In the genomic region with DNA sequence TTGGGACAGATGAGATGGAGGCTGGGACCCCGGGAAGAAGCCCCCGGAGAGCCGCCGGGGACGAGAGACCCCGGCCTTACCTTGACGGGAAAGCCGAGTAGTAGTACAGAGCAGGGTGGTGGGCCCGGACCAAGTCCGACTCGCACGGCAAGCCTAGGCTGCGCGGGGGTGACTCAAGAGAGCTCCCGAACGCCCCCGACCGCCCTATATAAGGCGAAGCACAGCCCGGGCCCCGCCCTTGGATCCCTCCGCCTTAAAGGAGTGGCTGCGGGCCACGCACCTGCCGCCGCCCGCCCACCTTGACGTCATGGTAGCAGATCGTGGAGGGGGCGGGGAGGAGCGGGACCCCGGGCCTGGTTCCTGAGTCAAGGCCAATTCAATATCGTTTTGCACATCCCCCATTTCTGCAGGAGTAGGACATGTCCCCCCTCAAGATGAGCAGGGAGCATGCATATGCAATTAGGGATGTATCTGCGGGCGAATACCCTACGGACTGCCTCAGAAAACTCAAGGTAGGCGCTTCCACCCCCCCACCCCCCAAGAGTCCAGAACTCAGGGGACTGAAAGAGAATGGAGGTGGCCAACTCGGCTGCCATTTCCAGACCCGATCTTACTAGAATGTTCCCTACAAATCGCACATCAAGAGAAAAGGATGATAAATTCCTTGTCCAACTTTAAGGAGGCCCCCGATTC, we compare ENCODE assay signal across 8 mouse cellular contexts. TPM values are rescaled to one million over a fixed set of nuclear protein-coding genes. Genes with fewer than 3 reads are reported as not detected.
DNase-seq lines count a peak whose midpoint lies in the region; ATAC-seq lines count a peak whose summit lies in the region.

A gene (minus strand): TSS at position 185 of the 693 bp plus-strand sequence.

- H3K4me3 ChIP-seq in heart, embryonic 13.5 days = peak within 1 kb of the TSS; percentile 100
- H3K4me3 ChIP-seq in liver, embryonic 12.5 days = peak within 1 kb of the TSS; percentile 94
- H3K4me3 ChIP-seq in stomach, embryonic 15.5 days (replicated peaks) = peak within 1 kb of the TSS; percentile 99

- peaks cover 40% of the 10 kb centered on the region for H3K36me3 ChIP-seq in heart, embryonic 13.5 days
- H3K36me3 ChIP-seq in liver, embryonic 12.5 days = peaks cover 42% of the 10 kb centered on the region
- H3K36me3 ChIP-seq in stomach, embryonic 15.5 days = peaks cover 36% of the 10 kb centered on the region

- H3K27me3 ChIP-seq in heart, embryonic 13.5 days (replicated peaks) = no peaks in the 10 kb centered on the region
- no peaks in the 10 kb centered on the region for H3K27me3 ChIP-seq in liver, embryonic 12.5 days (replicated peaks)
- no peaks in the 10 kb centered on the region for H3K27me3 ChIP-seq in stomach, embryonic 15.5 days (replicated peaks)

- peak within 1 kb of the TSS; percentile 100 for H3K9ac ChIP-seq in heart, embryonic 13.5 days
- peak within 1 kb of the TSS; percentile 99 for H3K9ac ChIP-seq in liver, embryonic 12.5 days
- peak within 1 kb of the TSS; percentile 100 for H3K9ac ChIP-seq in stomach, embryonic 15.5 days

- peaks cover 60% of the 10 kb centered on the region for H3K4me1 ChIP-seq in heart, embryonic 13.5 days
- peaks cover 57% of the 10 kb centered on the region for H3K4me1 ChIP-seq in liver, embryonic 12.5 days
- H3K4me1 ChIP-seq in stomach, embryonic 15.5 days = peaks cover 37% of the 10 kb centered on the region

- WGBS in heart, embryonic 13.5 days = under 1% methylated on average over 41 of the region's 41 CpGs
- WGBS in liver, embryonic 12.5 days (ENCODE audit: insufficient replicate concordance) = 1% methylated on average over 41 of the region's 41 CpGs
- under 1% methylated on average over 41 of the region's 41 CpGs for WGBS in stomach, embryonic 15.5 days

- peak within 1 kb of the TSS; percentile 87 for H3K4me2 ChIP-seq in heart, embryonic 13.5 days
- H3K4me2 ChIP-seq in liver, embryonic 12.5 days = peak within 1 kb of the TSS; percentile 98
- H3K4me2 ChIP-seq in stomach, embryonic 15.5 days = peak within 1 kb of the TSS; percentile 84

- peak; percentile 83 for ATAC-seq in erythroid progenitor cell, adult 5-6 weeks (replicated peaks; ENCODE audit: low FRiP score, poor library complexity, severe bottlenecking)
- ATAC-seq in heart, embryonic 13.5 days (ENCODE audit: extremely low read depth, insufficient number of reproducible peaks, low FRiP score, low TSS enrichment) = peak; percentile 82
- peak; percentile 80 for ATAC-seq in liver, embryonic 12.5 days
- peak; percentile 77 for ATAC-seq in stomach, embryonic 15.5 days (ENCODE audit: insufficient read depth, low FRiP score, low read depth)

- H3K27ac ChIP-seq in heart, embryonic 13.5 days (replicated peaks) = peak within 1 kb of the TSS; percentile 99
- H3K27ac ChIP-seq in liver, embryonic 12.5 days = peak within 1 kb of the TSS; percentile 96
- peak within 1 kb of the TSS; percentile 99 for H3K27ac ChIP-seq in stomach, embryonic 15.5 days

- DNase-seq in CD4-positive helper T cell, adult 2 months (ENCODE audit: low read depth, low spot score) = peak; percentile 99
- DNase-seq in brain, embryonic 18.5 days (ENCODE audit: low read depth, low spot score) = peak; percentile 95
- peak; percentile 100 for DNase-seq in kidney, postnatal 10 days
- DNase-seq in natural killer cell, adult 2 months (ENCODE audit: low spot score in 2 of 2) = peak; percentile 97 to 98

- no peaks in the 10 kb centered on the region for H3K9me3 ChIP-seq in heart, embryonic 13.5 days
- H3K9me3 ChIP-seq in liver, embryonic 12.5 days (replicated peaks) = no peaks in the 10 kb centered on the region
- H3K9me3 ChIP-seq in stomach, embryonic 15.5 days = no peaks in the 10 kb centered on the region

RNA-seq across cellular contexts. Expression of the gene that starts here (rescaled TPM):
- 200 and 204 TPM in 2 replicates for total RNA-seq in erythroid progenitor cell, adult 5-6 weeks (2015; ENCODE audit: low replicate concordance)
- total RNA-seq in erythroid progenitor cell, adult 5-6 weeks (2017; ENCODE audit: low replicate concordance) = 235 and 237 TPM in 2 replicates
- polyA plus RNA-seq in heart, embryonic 13.5 days (2015; fragmentation: Nextera tagmentation; extraction: Ambion mirVana) = 1,372 and 1,500 TPM in 2 replicates
- 1,007 and 1,098 TPM in 2 replicates for polyA plus RNA-seq in liver, embryonic 12.5 days (2016; fragmentation: Nextera tagmentation; extraction: Ambion mirVana)
- 1,532 and 1,551 TPM in 2 replicates for polyA plus RNA-seq in stomach, embryonic 15.5 days (2015; fragmentation: Nextera tagmentation; extraction: Ambion mirVana)

Comparison
In these comparisons a context has a peak if more than half of its experiments do, and no peak if none do; other contexts are left out.
1. Peak in every context shown above with its lines: DNase-seq, ATAC-seq, H3K4me3 ChIP-seq and H3K27ac ChIP-seq.